Comparison of ENCODE assay signal across 21 mouse cellular contexts in the genomic region with DNA sequence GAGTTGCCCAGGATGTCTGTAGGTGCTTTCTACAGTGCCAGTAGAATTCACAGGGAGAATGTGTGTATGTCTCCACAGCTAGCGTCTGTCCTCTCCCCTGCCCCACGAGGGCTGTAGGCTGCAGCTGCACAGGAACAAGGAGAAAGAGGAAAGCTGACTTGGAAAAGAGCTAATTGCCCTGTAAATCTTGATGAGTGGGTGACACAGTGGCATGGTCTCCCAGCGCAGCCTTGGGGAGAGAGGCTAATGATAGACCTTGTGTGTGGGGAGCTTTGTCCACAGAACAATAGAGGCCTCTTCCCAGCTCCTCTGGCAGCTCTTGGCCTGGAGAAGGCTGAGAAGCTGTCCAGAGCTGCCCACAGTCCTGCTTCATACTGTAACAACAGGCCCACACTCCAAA.
A peak's percentile ranks its signal among the peaks of the same experiment; 100 is the strongest.
DNase-seq lines count a peak whose midpoint lies in the region; ATAC-seq lines count a peak whose summit lies in the region.
"Had no signal": no experiment of that assay in that cellular context is flagged by ENCODE, and none has a peak within 500 bp of the region (broad histone marks: within the 10 kb centered on the region; RNA-seq: fewer than 3 reads in every experiment).

No protein-coding gene starts in this region.

- H3K9ac ChIP-seq in hindbrain, embryonic 16.5 days (ENCODE audit: low read depth, low read length): no peak overlapping the region
- H3K9ac ChIP-seq in hindbrain, embryonic 14.5 days: no peak overlapping the region
- no peak overlapping the region for H3K9ac ChIP-seq in neural tube, embryonic 11.5 days (ENCODE audit: low read length)
- H3K9ac ChIP-seq in forebrain, embryonic 14.5 days (ENCODE audit: low read length): no peak overlapping the region
- no peak overlapping the region for H3K9ac ChIP-seq in neural tube, embryonic 13.5 days
- H3K9ac ChIP-seq in kidney, embryonic 16.5 days (replicated peaks; ENCODE audit: low read length): no peak overlapping the region
- H3K9ac ChIP-seq: embryonic facial prominence, embryonic 15.5 days; midbrain, embryonic 12.5 days had no signal

- ATAC-seq in hindbrain, embryonic 16.5 days: peak; percentile 64
- ATAC-seq in hindbrain, embryonic 14.5 days (ENCODE audit: low FRiP score): no peak; the same call in 1 of the 2 replicates
- ATAC-seq in neural tube, embryonic 11.5 days (ENCODE audit: insufficient read depth, low FRiP score, low TSS enrichment): peak; percentile 89
- peak; percentile 42; the same call in 1 of the 2 replicates for ATAC-seq in forebrain, embryonic 14.5 days
- peak; percentile 80 for ATAC-seq in neural tube, embryonic 13.5 days (ENCODE audit: low read depth)
- ATAC-seq in kidney, embryonic 16.5 days (ENCODE audit: low FRiP score, low TSS enrichment): no peak

- no peak overlapping the region for H3K4me3 ChIP-seq in hindbrain, embryonic 16.5 days (ENCODE audit: low read length)
- H3K4me3 ChIP-seq in hindbrain, embryonic 14.5 days (replicated peaks; ENCODE audit: low read length): no peak overlapping the region
- H3K4me3 ChIP-seq in neural tube, embryonic 11.5 days (ENCODE audit: low read depth, low read length): no peak overlapping the region
- no peak overlapping the region for H3K4me3 ChIP-seq in forebrain, embryonic 14.5 days (ENCODE audit: low read depth, low read length)
- H3K4me3 ChIP-seq in neural tube, embryonic 13.5 days: no peak overlapping the region
- no peak overlapping the region for H3K4me3 ChIP-seq in kidney, embryonic 16.5 days (ENCODE audit: low read length)
- H3K4me3 ChIP-seq: embryonic facial prominence, embryonic 15.5 days; midbrain, embryonic 12.5 days; myocyte had no signal

- H3K36me3 ChIP-seq in hindbrain, embryonic 16.5 days (ENCODE audit: control insufficient read depth, insufficient read depth, low read length): peaks cover 6% of the 10 kb centered on the region
- H3K36me3 ChIP-seq in hindbrain, embryonic 14.5 days (replicated peaks; ENCODE audit: control insufficient read depth, insufficient read depth): peaks cover 73% of the 10 kb centered on the region
- peaks cover 8% of the 10 kb centered on the region for H3K36me3 ChIP-seq in neural tube, embryonic 11.5 days (ENCODE audit: control insufficient read depth, insufficient read depth, low read length)
- peaks cover 53% of the 10 kb centered on the region for H3K36me3 ChIP-seq in forebrain, embryonic 14.5 days (ENCODE audit: control insufficient read depth, insufficient read depth, low read length)
- peaks cover 69% of the 10 kb centered on the region for H3K36me3 ChIP-seq in neural tube, embryonic 13.5 days
- peaks cover 32% of the 10 kb centered on the region for H3K36me3 ChIP-seq in kidney, embryonic 16.5 days (ENCODE audit: insufficient read depth, low read length)

- no peaks in the 10 kb centered on the region for H3K9me3 ChIP-seq in hindbrain, embryonic 16.5 days (ENCODE audit: control insufficient read depth, low read length)
- no peaks in the 10 kb centered on the region for H3K9me3 ChIP-seq in hindbrain, embryonic 14.5 days (ENCODE audit: control insufficient read depth, low read length)
- H3K9me3 ChIP-seq in neural tube, embryonic 11.5 days (ENCODE audit: control insufficient read depth, low read length): no peaks in the 10 kb centered on the region
- no peaks in the 10 kb centered on the region for H3K9me3 ChIP-seq in forebrain, embryonic 14.5 days (replicated peaks; ENCODE audit: control insufficient read depth, low read length)
- H3K9me3 ChIP-seq in neural tube, embryonic 13.5 days: no peaks in the 10 kb centered on the region
- no peaks in the 10 kb centered on the region for H3K9me3 ChIP-seq in kidney, embryonic 16.5 days (ENCODE audit: low read length)
- H3K9me3 ChIP-seq: embryonic facial prominence, embryonic 15.5 days; midbrain, embryonic 12.5 days had no signal

- no peak overlapping the region for H3K4me2 ChIP-seq in hindbrain, embryonic 16.5 days (ENCODE audit: low read length)
- no peak overlapping the region for H3K4me2 ChIP-seq in hindbrain, embryonic 14.5 days (replicated peaks)
- H3K4me2 ChIP-seq in neural tube, embryonic 11.5 days (ENCODE audit: low read depth): no peak overlapping the region
- no peak overlapping the region for H3K4me2 ChIP-seq in forebrain, embryonic 14.5 days (ENCODE audit: low read length)
- no peak overlapping the region for H3K4me2 ChIP-seq in neural tube, embryonic 13.5 days
- H3K4me2 ChIP-seq in kidney, embryonic 16.5 days (replicated peaks; ENCODE audit: low read depth, low read length): no peak overlapping the region
- H3K4me2 ChIP-seq: embryonic facial prominence, embryonic 15.5 days; midbrain, embryonic 12.5 days had no signal

- H3K4me1 ChIP-seq in hindbrain, embryonic 16.5 days (ENCODE audit: control insufficient read depth, insufficient read depth, low read depth, low read length): no peaks in the 10 kb centered on the region
- no peaks in the 10 kb centered on the region for H3K4me1 ChIP-seq in hindbrain, embryonic 14.5 days (replicated peaks; ENCODE audit: control insufficient read depth, insufficient read depth, low read length)
- peaks cover 7% of the 10 kb centered on the region; the same call in 1 of the 2 replicates for H3K4me1 ChIP-seq in neural tube, embryonic 11.5 days (ENCODE audit: control insufficient read depth, insufficient read depth, low read length)
- no peaks in the 10 kb centered on the region for H3K4me1 ChIP-seq in forebrain, embryonic 14.5 days (ENCODE audit: control insufficient read depth, insufficient read depth, low read length)
- peaks cover 15% of the 10 kb centered on the region for H3K4me1 ChIP-seq in neural tube, embryonic 13.5 days (replicated peaks)
- H3K4me1 ChIP-seq in kidney, embryonic 16.5 days (ENCODE audit: insufficient read depth, low read length): no peaks in the 10 kb centered on the region
- H3K4me1 ChIP-seq: embryonic facial prominence, embryonic 15.5 days; midbrain, embryonic 12.5 days had no signal

- no peak overlapping the region for H3K27ac ChIP-seq in hindbrain, embryonic 16.5 days (ENCODE audit: low read depth, low read length)
- no peak overlapping the region for H3K27ac ChIP-seq in hindbrain, embryonic 14.5 days
- H3K27ac ChIP-seq in neural tube, embryonic 11.5 days (ENCODE audit: low read depth, low read length): peak overlapping the region; percentile 49; the same call in 1 of the 2 replicates
- peak overlapping the region; percentile 48; the same call in 1 of the 2 replicates for H3K27ac ChIP-seq in forebrain, embryonic 14.5 days (ENCODE audit: low read depth, low read length)
- H3K27ac ChIP-seq in neural tube, embryonic 13.5 days (replicated peaks): peak overlapping the region; percentile 67
- no peak overlapping the region for H3K27ac ChIP-seq in kidney, embryonic 16.5 days (ENCODE audit: low read length)
- H3K27ac ChIP-seq: embryonic facial prominence, embryonic 15.5 days; midbrain, embryonic 12.5 days had no signal

- H3K27me3 ChIP-seq in hindbrain, embryonic 16.5 days (replicated peaks; ENCODE audit: control insufficient read depth, insufficient read depth, low read length): no peaks in the 10 kb centered on the region
- no peaks in the 10 kb centered on the region for H3K27me3 ChIP-seq in hindbrain, embryonic 14.5 days (ENCODE audit: control insufficient read depth, insufficient read depth, low read length)
- no peaks in the 10 kb centered on the region for H3K27me3 ChIP-seq in neural tube, embryonic 11.5 days (ENCODE audit: control insufficient read depth, insufficient read depth, low read length)
- no peaks in the 10 kb centered on the region for H3K27me3 ChIP-seq in forebrain, embryonic 14.5 days (replicated peaks; ENCODE audit: control insufficient read depth, insufficient read depth, low read length)
- H3K27me3 ChIP-seq in neural tube, embryonic 13.5 days: no peaks in the 10 kb centered on the region
- H3K27me3 ChIP-seq in kidney, embryonic 16.5 days (ENCODE audit: insufficient read depth, low read length): no peaks in the 10 kb centered on the region
- H3K27me3 ChIP-seq: embryonic facial prominence, embryonic 15.5 days; midbrain, embryonic 12.5 days had no signal

- no peak for DNase-seq in hindbrain, embryonic 14.5 days (ENCODE audit: low spot score)
- peak; percentile 22 for DNase-seq in neural tube, embryonic 11.5 days (ENCODE audit: low spot score)
- no peak for DNase-seq in neural tube, embryonic 10.5 days (ENCODE audit: extremely low spot score, low spot score)
- DNase-seq in forebrain, embryonic 14.5 days (ENCODE audit: low spot score): peak; percentile 17
- no peak for DNase-seq in gastrocnemius, adult 18-20 months (ENCODE audit: low spot score)
- DNase-seq: adrenal gland, postnatal 25 days; B cell, adult 2 months; cerebellum, adult 8-10 months; gastrocnemius, postnatal 36 days; kidney, adult 11 months; kidney, postnatal 14 days; layer of hippocampus, postnatal 36 days; left cerebral cortex, postnatal 4 days; lung, adult 18-20 months; thymus, postnatal 25 days had no signal

- 54% methylated on average over 3 of the region's 3 CpGs for WGBS in hindbrain, embryonic 16.5 days
- 60% methylated on average over 3 of the region's 3 CpGs for WGBS in hindbrain, embryonic 14.5 days
- 43% methylated on average over 3 of the region's 3 CpGs for WGBS in neural tube, embryonic 11.5 days
- WGBS in forebrain, embryonic 14.5 days: 50% methylated on average over 3 of the region's 3 CpGs
- 14% methylated on average over 3 of the region's 3 CpGs for WGBS in neural tube, embryonic 13.5 days
- 21% methylated on average over 3 of the region's 3 CpGs for WGBS in kidney, embryonic 16.5 days

Comparison
In these comparisons a context has a peak if more than half of its experiments do, and no peak if none do; other contexts are left out.
1. ATAC-seq: peak in hindbrain, embryonic 16.5 days (single experiment), neural tube, embryonic 11.5 days (single experiment), forebrain, embryonic 14.5 days (single experiment) and neural tube, embryonic 13.5 days (single experiment); none in hindbrain, embryonic 14.5 days (single experiment) and kidney, embryonic 16.5 days (single experiment).
2. DNase-seq: peak in neural tube, embryonic 11.5 days (single experiment) and forebrain, embryonic 14.5 days (single experiment); none in hindbrain, embryonic 14.5 days (single experiment), neural tube, embryonic 10.5 days (single experiment) and gastrocnemius, adult 18-20 months (single experiment).
3. H3K27ac ChIP-seq: peak in neural tube, embryonic 11.5 days (single experiment), forebrain, embryonic 14.5 days (single experiment) and neural tube, embryonic 13.5 days (single experiment); none in hindbrain, embryonic 16.5 days (single experiment), hindbrain, embryonic 14.5 days (single experiment) and kidney, embryonic 16.5 days (single experiment).